Mouse (Mus musculus) testis, postnatal 10 days (tissue): ENCODE data around the gene Rgs7.

Experiments used
- DNase-seq: peaks from one replicate; pipeline ENCODE4 v3.0.0; 2021; ENCODE audit warnings: low spot score

Rgs7 gene

DNA sequence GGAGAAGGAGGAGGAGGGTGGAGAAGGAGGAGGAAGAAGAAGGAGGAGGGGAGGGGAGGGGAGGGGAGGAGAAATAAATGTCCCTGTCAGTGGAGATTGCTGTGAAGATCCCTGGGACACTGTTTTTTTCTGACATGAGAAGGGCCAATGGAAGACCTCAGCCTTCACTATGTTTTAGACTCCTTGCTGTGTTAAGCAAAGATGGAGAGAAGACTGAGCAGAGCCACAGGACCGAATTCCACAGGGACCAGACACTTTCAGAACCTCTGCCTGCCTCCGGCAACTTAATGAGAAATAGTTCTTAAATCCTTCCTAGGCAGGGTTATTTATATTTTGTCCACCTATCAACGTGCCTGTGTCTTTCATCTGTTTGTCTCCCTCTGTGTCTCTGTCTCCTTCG is 464.0 kb downstream of the Rgs7 start:
- DNase-seq: no peak

DNA sequence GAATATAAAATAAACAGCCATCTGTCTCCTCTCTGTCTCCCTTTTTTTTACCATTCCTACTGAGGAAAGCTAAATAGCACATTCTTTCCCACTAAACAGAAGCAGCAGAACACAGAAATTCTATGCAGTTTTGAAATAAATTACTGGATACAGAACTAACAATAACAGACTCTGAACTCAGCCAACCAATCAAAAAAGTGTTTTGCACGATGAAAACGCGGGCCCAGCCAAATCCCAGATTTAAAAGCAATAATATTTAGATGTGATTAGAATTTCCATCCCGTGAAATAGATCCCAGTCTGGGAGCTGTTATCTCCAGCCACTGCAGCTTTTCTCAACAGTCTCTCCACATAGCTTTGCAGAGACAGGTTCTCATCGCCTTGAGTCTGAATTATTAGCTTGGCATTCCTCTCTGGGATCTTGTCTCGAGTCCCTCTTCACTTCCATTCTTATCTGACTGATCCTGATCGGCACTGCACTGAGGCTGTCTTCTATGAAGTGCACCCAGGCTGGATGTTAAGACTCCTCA is 466.5 kb downstream of the Rgs7 start:
- DNase-seq: no peak

GRCm38 (mm10) chr1:175024136-175024535 is 468.2 kb downstream of the Rgs7 start:
- no peak for DNase-seq
